Mouse (Mus musculus): ENCODE data around the gene Msi2. TPM values are rescaled to one million over a fixed set of nuclear protein-coding genes. Genes with fewer than 3 reads are reported as not detected.

Msi2 gene
- total RNA-seq, 2 experiments from 2014 or later = 10.2 to 13.9 TPM

- ATAC-seq (replicated peaks; ENCODE audit: low FRiP score, poor library complexity, severe bottlenecking) = no peak
These were observed 164.6 kb downstream of the Msi2 start for GRCm38 (mm10) chr11:88553521-88554310.

GRCm38 (mm10) chr11:88552987-88553386, 165.3 kb downstream of the Msi2 start:
- ATAC-seq (replicated peaks; ENCODE audit: low FRiP score, poor library complexity, severe bottlenecking) = no peak

- ATAC-seq (replicated peaks; ENCODE audit: low FRiP score, poor library complexity, severe bottlenecking) = no peak
These were observed 165.9 kb downstream of the Msi2 start for GRCm38 (mm10) chr11:88552385-88552784.

DNA sequence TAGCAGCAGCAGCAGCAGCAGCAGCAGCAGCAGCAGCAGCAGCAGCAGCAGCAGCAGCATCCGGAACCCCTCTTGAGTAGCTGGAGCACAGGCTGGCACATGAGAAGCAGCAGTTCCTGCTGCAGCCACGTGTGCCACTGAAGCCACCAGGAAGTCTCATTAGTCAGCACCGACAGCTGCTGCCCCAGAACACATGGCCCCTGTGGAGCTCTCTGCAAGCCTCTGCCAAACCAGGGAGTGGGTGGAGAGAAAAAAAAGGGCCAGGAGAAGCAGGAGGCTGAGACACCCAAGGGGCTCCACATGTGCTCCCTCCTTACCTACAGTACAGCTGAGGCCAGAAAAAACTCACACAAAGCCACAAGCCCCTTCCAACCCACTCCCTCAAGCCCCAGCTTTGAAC, 167.3 kb downstream of the Msi2 start:
- ATAC-seq (replicated peaks; ENCODE audit: low FRiP score, poor library complexity, severe bottlenecking) = no peak

- no peak for ATAC-seq (replicated peaks; ENCODE audit: low FRiP score, poor library complexity, severe bottlenecking)
These were observed 168.0 kb downstream of the Msi2 start for GRCm38 (mm10) chr11:88550083-88550907.

- no peak for ATAC-seq (replicated peaks; ENCODE audit: low FRiP score, poor library complexity, severe bottlenecking)
These were observed 168.8 kb downstream of the Msi2 start for GRCm38 (mm10) chr11:88549529-88549900.

- ATAC-seq (replicated peaks; ENCODE audit: low FRiP score, poor library complexity, severe bottlenecking) = no peak
These were observed 169.3 kb downstream of the Msi2 start for GRCm38 (mm10) chr11:88548832-88549528.

- ATAC-seq (replicated peaks; ENCODE audit: low FRiP score, poor library complexity, severe bottlenecking) = no peak
These were observed 169.9 kb downstream of the Msi2 start for GRCm38 (mm10) chr11:88548423-88548822.

GRCm38 (mm10) chr11:88543771-88544170, 174.5 kb downstream of the Msi2 start:
- ATAC-seq (replicated peaks; ENCODE audit: low FRiP score, poor library complexity, severe bottlenecking) = no peak

GRCm38 (mm10) chr11:88542817-88543216, 175.5 kb downstream of the Msi2 start:
- ATAC-seq (replicated peaks; ENCODE audit: low FRiP score, poor library complexity, severe bottlenecking) = no peak

GRCm38 (mm10) chr11:88541666-88542639, 176.4 kb downstream of the Msi2 start:
- no peak for ATAC-seq (replicated peaks; ENCODE audit: low FRiP score, poor library complexity, severe bottlenecking)

GRCm38 (mm10) chr11:88539637-88540478, 178.5 kb downstream of the Msi2 start:
- ATAC-seq (replicated peaks; ENCODE audit: low FRiP score, poor library complexity, severe bottlenecking) = no peak

- ATAC-seq (replicated peaks; ENCODE audit: low FRiP score, poor library complexity, severe bottlenecking) = no peak
These were observed 179.5 kb downstream of the Msi2 start for GRCm38 (mm10) chr11:88538710-88539340.

DNA sequence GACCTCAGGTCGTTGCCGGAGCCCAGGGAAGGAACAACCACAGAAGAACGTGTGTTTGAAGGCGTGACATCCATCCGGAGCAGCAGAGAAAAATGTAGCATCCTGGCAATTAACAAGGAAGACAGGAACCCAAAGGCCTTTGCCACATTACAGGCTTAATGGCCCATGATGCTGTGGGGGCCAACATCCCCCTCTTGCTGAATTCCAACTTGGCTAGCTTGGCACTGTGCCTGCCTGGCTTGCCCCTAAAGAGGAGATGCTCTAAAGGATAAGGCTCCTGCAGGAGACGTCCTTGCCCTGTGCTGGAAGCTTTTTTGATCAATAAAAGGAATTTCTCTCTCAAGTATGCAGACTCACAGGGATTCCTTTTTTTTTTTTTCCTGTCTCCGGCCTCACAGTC, 181.0 kb downstream of the Msi2 start:
- no peak for ATAC-seq (replicated peaks; ENCODE audit: low FRiP score, poor library complexity, severe bottlenecking)

GRCm38 (mm10) chr11:88536861-88537260, 181.5 kb downstream of the Msi2 start:
- ATAC-seq (replicated peaks; ENCODE audit: low FRiP score, poor library complexity, severe bottlenecking) = no peak

GRCm38 (mm10) chr11:88534331-88534929, 183.9 kb downstream of the Msi2 start:
- no peak for ATAC-seq (replicated peaks; ENCODE audit: low FRiP score, poor library complexity, severe bottlenecking)

- no peak for ATAC-seq (replicated peaks; ENCODE audit: low FRiP score, poor library complexity, severe bottlenecking)
These were observed 186.3 kb downstream of the Msi2 start for GRCm38 (mm10) chr11:88532016-88532415.

DNA sequence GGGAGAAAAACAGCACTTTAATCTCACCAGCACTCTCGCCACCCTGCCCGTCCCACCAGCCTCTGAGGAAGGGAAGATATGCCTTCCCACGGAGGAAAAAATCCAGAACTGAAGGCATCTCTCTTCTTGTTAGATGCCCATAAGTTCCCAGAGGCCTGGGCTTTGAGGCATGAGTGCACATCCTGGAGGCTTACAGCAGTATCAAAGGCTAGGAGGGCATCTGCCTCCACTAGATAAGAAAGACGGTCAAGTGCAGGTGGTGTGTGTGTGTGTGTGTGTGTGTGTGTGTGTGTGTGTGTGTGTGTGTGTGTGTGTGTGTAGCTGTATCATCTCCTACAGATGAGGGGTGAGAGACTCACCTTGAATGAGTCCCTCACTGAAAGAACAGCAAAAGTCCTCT, 188.3 kb downstream of the Msi2 start:
- no peak for ATAC-seq (replicated peaks; ENCODE audit: low FRiP score, poor library complexity, severe bottlenecking)
